Mouse (Mus musculus): Measurements from ENCODE around the gene Gm20708.
"Not testable (repeated sequence)": the region's sequence is repeated elsewhere in the genome, so short reads cannot be mapped to it uniquely, and the experiment has no call there.

The Gm20708 gene

DNA sequence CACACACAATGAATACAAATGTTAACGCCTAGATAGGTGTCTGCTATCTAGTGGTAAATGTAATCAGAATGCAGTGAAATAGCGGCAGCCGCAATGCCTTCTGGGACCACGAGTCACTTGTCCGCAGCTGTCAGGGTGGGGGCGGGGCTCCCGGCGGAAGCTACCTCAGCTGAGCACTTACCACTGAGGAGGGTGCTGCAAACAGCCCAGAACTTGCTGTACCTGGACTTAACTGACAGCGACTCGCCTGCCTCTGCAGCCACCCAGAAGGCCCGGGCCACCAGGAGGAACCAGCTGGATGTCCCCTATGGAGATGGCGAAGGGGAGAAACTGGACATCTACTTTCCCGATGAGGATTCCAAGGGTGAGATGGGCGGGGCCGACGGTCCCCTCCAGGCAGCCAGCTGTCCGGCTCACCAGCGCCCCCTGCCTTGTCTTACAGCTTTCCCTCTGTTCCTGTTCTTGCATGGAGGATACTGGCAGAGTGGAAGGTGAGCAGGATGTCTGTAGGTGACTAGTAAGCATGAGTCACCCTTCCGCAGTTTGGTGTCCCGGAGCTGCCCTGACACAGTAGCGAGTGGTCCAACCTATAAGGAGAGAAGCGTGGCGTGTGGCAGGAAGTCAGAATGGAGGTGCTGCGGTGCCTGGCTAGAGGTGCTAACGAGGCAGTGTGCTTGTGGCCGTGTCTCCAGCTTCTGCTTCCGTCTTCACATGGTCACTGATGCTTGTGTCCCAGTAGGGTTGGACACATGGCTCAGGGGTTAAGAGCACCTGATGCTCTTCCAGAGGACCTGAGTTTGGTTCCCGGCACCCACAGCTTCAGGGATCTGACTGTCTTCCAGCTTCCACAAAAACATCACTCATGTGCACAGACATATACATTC lies 22.9 kb downstream of the Gm20708 start:
- DNase-seq (ENCODE audit: low spot score in 2 of 2) = peak; percentile 66 to 67

DNA sequence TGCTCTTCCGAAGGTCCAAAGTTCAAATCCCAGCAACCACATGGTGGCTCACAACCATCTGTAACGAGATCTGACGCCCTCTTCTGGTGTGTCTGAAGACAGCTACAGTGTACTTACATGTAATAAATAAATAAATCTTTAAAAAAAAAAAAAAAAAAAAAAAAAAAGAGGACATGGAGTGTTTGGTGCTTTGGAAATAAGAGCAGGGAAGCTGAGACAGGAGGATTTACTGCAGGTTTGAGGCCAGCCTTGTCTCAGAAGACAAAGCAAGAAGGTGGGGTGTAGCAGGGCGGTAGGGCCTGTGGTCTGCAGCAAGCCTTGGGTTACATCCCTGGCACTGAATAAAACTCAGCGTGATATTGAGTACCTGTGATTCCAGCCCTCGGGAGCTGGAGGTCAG lies 24.0 kb downstream of the Gm20708 start:
- not testable (repeated sequence) for DNase-seq (ENCODE audit: low spot score in 2 of 2)

DNA sequence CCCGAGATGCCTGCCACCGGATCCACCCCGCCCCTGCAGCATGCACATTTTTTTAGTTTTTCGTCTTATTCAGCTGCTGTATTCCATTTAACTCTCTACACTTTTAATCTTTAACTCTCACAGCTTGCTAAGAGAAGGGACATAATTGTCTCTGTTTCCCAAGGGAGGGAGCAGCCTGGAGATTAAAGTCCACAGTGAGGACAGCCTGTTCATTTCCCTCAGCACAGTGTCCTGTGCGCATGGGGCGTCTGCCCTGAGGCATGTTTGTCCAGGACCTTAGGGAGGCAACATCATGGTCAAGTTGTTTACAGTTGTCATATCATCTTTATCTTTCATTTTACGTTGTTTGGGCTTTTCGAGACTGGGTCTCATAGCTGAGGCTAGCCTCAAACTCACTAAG lies 24.6 kb downstream of the Gm20708 start:
- no peak for DNase-seq (ENCODE audit: low spot score in 2 of 2)

DNA sequence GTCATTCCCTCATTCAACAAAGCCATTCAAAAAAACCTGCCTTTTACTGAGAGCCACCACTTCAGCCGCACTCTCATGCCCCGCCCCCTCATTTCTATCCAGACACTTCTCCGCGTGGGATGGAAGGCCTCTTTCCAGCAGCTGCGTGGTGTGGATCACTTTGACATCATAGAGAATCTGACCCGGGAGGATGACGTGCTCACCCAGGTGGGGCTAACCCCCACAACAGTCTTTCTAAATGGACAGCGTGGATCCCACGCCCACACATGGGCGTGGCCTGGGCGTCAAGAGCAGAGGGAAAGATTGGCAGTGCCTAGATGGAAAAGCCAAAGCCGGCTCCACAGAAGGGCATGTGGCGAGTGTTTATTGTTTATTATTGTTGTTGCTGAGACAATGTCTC lies 26.8 kb downstream of the Gm20708 start:
- peak; percentile 47 to 55 for DNase-seq (ENCODE audit: low spot score in 2 of 2)

DNA sequence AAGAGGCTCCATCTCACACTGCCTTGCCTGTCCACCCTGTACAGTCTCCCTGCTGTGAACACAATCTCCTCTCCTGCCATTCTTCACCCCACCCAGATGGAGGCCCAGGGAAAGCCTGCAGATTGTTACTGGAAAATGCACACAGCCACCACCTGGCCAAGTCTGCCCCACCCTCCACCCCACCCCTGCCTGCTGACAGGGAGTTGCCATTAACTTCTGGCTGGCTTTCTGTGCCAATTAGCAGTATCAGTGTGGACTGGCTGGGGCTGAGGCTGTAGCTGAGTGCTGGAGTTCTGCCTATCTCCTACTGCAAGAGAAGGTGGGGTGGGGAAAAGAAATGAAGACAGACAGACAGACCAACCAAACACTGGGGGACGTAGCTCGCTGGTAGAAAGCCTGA lies 29.1 kb downstream of the Gm20708 start:
- no peak for DNase-seq (ENCODE audit: low spot score in 2 of 2)

DNA sequence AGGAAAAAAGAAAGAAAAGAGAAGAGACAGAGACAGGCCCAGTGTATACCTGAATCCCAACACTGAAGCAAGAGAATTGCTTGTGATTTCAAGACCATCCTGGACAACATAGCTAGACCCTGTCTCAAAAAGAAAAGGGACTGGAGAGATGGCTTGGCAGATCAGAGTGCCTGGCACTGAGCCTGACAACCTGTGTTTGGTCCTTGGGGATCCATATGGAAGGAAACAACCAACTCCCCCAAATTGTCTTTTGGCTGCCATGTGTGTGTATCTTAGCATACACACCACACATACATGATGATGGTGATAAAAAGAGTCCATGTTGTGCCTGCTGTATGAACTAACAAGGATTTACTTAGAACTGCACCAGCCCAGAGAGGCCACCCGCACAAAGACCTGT lies 29.6 kb downstream of the Gm20708 start:
- no peak for DNase-seq (ENCODE audit: low spot score in 2 of 2)

DNA sequence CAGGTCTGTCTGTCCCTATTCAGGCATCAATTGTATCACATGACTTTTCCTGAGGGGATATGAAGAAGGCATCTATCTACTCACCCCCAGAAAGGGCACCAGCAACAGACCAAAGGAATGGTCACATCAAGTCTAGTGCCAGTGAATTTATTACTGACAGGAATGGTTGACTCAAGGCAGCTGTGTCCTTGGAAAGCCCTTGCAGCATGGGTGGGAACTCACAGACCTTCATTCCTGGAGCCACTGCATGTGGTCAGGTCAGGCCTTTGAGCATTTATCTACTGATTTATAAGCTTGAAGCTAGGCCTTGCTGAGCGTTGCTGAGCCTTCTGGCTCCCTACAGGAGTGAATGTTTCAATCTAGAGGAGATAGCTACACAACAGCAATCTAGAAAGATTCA lies 31.4 kb downstream of the Gm20708 start:
- DNase-seq (ENCODE audit: low spot score in 2 of 2) = no peak

DNA sequence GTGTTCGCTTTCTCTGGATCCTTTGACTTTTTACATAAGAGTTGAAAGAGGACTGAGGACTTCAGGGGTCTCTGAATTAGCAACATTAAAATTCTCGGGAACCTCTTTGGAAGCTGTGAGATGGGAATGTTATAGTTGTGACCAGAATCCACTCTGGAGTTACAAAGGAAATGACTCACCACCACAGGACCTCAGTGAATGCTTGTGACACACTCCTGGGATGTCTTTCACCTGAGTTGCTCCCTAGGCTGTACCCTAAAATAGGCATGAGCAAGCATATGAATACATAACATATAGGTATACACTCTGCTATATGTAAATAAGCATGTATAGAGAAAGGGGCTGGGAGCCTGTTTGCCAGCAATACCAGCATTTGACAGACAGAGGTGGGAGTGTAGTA lies 34.0 kb downstream of the Gm20708 start:
- no peak for DNase-seq (ENCODE audit: low spot score in 2 of 2)

DNA sequence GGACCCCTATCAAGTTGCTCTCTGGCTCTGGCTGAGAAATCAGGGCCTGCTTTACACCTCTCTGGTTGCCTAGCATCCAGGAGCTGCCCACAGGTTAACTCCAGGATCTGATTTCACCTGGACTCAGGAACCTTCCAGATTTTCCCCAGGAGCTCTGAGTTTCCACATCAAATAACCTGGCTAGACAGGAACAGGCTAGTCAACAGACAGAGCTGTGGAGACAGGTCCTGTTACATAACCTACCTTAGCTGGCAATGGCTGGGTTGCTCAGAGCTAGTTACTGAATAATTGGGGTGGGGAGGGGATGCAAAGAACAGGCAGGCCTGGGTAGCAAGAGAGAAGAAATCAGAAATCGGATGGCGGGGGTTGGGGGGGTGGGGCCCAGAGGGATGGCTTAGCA lies 35.5 kb downstream of the Gm20708 start:
- no peak for DNase-seq (ENCODE audit: low spot score in 2 of 2)

DNA sequence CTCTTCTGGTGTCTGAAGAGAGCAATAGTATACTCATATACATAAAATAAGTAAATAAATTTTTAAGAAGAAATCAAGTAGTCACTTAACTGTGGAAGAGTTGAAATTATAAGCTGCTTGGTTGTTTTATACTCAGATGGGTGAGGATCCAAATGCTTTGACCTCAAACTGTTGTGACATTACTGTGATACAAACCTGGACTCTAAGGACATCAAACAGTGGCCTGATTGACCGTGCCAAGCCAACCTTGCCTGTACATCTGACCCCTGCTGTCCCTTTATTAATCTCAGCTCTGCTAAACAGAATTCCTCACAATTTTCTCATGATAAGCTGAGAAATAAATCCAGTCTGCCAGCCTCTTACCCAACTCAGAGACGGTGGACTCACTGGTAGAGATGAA lies 36.2 kb downstream of the Gm20708 start:
- DNase-seq (ENCODE audit: low spot score in 2 of 2) = no peak

DNA sequence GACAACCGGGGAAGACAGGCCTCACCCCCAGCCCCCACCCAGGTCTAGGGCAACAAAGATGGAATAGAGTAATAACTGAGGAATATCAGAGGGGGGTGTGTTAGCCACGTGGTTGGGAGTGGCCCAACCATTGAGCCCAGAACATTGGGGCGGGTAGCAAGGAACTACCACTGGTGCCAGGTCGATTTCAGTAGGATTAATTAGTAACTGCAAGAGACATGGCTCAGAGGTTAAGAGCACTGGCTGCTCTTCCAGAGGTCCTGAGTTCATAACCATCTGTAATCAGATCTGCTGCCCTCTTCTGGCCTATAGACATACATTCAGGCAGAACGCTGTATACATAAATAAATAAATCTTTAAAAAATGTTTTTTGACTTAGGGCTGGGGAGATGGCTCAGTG lies 37.2 kb downstream of the Gm20708 start:
- DNase-seq (ENCODE audit: low spot score in 2 of 2) = no peak

DNA sequence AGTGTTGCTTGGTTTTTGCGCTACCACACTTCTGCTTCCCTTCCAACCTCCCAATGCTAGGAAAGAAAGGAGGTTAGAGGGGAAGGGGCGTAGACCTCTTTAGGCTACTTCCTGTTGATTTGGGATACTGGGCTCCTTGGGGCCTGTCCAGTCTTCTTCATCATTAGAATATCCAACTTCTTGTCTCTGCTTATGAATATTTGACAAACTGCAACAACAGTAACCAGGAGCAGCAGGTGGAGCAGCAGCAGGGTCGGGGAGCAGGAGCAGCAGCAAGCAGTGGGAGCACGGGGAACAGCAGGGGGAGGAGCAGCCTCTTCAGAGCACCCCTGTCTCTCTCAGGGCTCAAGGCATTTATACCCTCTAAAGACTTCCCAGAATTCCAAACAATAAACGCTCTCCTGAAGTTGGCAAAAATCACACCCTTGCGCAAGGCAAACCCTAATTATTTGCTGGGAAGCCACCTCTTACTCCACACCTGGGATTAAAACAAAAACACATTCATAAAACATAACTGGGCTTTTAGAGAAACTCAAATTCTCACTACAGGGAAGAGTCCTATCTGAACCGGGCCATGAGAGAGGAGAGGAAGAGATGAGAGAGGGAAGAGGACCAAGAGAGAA lies 38.2 kb downstream of the Gm20708 start:
- DNase-seq (ENCODE audit: low spot score in 2 of 2) = no peak

DNA sequence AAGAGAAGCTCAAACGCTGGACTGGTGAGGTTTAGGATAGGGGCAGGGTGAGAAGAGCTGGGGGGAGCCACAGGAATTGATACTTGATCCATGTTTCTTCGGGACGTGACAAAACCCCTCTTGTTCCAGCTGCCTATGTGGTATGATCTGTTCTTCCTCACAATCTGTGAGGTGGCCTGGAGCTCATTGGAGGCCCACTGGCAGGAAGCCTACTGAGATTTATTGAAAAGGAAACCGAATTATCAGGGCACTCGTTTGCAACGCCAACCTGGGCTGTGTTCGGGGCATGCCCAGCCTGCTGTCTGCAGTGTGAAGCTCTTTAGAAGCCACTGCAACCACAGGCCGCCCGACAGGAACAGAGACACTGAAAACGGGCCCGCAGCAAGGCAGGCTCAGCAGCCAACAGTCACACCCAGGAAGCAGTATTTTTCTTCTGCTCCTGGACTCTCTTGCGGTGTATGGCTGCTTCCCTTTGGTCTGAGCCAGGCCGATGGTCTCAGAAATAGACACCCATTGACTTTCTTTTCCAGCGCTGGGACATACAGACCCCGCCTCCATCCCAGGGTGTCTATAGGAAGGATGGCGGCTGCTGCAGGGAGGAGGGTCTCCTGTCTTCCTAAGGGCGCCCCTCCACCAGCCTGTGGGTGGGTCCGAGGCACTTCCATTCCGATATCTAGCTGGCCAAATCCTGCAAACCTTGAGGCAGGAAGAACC lies 39.0 kb downstream of the Gm20708 start:
- peak in 1 of 2 experiments; percentile 40 for DNase-seq (ENCODE audit: low spot score in 2 of 2)

DNA sequence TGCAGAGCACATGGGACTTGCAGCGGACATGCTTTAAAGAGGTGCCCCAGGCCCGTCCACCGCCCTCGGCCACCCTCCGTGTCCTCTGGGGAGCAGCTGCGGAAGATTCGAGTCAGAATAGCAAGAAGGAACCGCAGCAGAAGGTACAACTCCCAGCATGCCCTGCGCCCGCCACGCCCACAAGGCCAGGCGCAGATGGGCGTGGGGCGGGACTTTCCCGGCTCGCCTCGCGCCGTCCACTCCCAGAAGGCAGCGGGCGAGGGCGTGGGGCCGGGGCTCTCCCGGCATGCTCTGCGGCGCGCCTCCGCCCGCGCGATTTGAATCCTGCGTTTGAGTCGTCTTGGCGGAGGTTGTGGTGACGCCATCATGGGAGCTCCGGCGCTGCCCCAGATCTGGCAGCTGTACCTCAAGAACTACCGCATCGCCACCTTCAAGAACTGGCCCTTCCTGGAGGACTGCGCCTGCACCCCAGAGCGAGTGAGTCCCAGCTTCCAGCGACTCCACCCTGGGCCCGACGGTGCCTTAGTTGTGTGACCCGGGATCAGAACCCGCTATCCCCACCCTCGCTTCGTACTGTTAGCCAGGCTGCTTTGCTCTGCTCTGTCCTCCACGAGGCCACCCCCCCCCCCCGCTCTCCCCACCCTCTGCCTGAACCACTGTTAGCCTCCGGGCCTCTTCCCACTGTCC lies 39.7 kb downstream of the Gm20708 start, which contains the start of gene Birc5:
Gene Birc5 (plus strand): TSS at position 267 of the 687 bp plus-strand sequence.
- DNase-seq (ENCODE audit: low spot score in 2 of 2) = peak; percentile 94 to 97

DNA sequence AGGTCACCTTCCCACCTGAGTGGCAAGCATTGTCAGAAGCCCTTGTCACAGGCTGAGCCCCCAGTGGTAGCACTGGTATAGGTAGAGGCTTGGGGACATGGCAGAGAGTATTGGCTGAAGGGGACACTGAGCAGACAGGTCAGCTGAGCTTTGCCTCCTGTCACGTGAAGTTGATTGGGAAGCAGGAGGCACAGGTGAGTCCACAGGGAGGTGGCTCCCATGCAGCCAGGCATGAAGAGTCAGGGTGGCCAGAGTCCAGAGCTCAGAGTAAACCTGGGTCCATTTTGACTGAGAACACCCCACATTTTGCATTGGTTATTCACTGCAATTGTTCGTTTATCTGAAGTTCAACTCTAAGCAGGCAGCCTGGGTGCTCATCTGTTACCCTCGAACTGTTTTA lies 43.4 kb downstream of the Gm20708 start:
- no peak for DNase-seq (ENCODE audit: low spot score in 2 of 2)

DNA sequence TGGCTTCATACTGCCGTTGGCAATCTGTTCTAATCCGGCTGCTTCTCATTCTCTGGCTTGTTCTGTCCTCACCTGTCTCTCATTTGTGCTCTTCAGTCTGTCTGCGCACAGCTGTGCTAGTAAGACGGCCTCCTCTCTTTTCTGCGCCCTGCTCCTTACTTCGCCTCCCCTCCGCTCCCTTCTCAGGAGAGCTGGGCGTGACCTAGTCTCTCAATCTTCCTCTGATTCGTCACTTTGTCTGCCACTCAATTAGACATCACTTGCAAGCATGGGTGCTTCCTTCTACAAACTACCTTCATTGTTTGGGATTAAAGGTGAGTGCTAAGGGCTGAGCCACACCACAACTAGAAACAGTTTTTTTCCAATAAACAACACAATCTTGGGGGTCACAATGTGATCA lies 44.8 kb downstream of the Gm20708 start:
- DNase-seq (ENCODE audit: low spot score in 2 of 2) = no peak

DNA sequence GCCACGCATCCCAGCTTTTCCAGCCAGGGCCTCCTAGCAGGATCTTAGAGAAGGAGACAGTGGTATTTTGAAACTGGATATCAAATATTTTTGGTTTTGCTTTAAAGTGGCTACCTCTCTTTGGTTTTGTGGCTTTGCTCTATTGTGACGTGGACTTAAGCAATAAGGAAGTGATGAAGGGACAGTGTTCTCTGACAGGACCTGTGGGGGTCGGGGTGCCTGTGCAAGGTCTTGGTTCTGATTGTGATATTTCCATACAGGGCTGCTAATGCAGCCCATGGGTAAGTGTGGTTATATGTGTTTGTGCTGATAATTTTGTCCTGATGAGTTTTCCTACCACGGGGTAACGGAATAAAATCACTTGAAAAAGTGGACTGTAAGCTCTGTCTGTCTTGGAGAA lies 45.9 kb downstream of the Gm20708 start:
- DNase-seq (ENCODE audit: low spot score in 2 of 2) = no peak

DNA sequence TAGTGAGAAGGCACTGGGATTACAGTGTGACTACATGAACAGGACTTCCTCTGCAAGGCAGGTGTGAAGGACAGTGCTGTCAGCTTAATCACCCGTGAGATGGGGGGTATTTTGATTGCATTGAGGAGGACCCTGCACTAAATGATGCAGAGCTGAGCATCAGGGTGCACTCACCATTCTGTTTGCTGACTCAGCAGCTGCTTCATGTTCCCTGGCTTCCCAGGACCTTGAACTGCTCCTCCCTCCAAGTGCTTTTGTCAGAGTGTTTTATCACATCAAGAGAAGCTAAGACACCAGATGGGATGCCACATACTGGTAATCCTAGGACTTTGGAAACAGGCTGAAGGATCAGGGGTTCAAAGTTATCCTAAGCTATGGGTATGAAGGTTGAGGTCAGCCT lies 46.5 kb downstream of the Gm20708 start:
- DNase-seq (ENCODE audit: low spot score in 2 of 2) = no peak

DNA sequence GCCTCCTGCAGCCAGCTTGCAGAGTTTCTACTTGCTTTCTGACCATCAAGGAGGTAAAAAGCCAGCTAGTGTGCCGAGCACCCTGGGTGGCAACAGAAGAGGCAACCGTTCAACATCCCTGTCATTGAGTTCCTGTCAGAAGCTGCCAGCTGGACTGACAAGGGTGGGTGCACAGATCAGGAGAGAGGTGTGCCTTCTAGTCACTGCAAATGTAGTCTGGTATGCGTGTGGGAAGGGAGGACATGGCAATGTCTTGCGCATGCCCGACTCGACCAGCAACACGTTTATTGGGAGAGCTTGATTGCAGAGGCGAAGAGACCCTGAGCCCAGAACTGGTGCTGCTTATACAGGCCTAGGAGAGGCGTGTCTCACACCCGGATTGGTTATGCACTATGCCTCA lies 48.0 kb downstream of the Gm20708 start:
- DNase-seq (ENCODE audit: low spot score in 2 of 2) = no peak

DNA sequence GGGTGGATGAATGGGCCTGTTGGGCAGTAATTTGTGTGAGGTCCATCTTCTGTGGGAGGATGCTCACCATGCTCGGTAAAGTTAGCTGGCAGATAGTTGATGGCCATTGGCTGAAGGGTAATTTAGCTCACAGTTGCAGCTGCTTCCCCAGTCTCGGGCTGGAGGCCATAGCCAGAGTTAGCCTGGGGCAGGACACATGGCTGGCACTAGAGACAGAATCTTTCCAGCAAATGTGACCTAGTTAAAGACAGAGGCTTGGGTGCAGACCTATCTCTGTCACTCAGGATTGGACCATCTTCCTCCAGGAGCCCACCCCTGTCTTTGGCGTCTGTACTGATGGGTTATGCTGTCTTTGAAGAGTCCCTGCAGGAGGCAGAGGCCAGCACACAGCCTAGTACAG lies 48.9 kb downstream of the Gm20708 start:
- no peak for DNase-seq (ENCODE audit: low spot score in 2 of 2)

DNA sequence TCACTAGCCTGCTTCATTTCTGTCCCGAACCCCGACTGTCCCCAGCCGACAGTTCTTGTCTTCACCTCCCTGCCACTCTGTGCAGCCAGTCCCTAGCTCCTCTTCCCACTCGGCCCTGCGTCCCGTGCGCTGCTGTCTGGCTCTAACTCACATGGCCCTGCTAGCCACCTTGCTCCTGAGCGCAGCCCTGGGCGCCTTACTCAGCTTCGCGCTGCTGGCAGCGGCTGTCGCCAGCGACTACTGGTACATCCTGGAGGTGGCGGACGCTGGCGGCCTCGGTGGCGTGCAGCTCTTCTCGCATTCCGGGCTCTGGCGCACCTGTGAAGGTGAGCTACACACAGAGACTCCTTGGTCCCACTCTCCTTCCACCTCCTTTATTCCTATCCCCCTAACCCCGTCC lies 51.1 kb downstream of the Gm20708 start, which contains the start of gene Tmem235:
Gene Tmem235 (plus strand): TSS at position 152 of the 400 bp plus-strand sequence.
- no peak for DNase-seq (ENCODE audit: low spot score in 2 of 2)

Data from frontal cortex, postnatal 36 days (tissue).